Mouse (Mus musculus) inflammation-experienced regulatory T-cells, adult 6 months (primary cell): ENCODE data around the gene Wfdc17. TPM values are rescaled to one million over a fixed set of nuclear protein-coding genes. Genes with fewer than 3 reads are reported as not detected.

Experiments
- ATAC-seq: one replicate; pipeline ENCODE4 v1.8.0; 2017
- polyA plus RNA-seq, 3 experiments: library from polyadenylated mRNA; unstranded; fragments of 100-300 nt; shearing (Covaris generic); gene quantifications; one replicate each; pipeline ENCODE4 v1.2.1; 2017

Gene Wfdc17
- polyA plus RNA-seq, 3 experiments from 2014 or later = 0.90 to 1.9 (median 1.4) TPM

- no peak for ATAC-seq
Measured at GRCm38 (mm10) chr11:83740443-83740991, 36.7 kb downstream of the Wfdc17 start.

GRCm38 (mm10) chr11:83741841-83742240, 38.0 kb downstream of the Wfdc17 start:
- ATAC-seq = no peak

GRCm38 (mm10) chr11:83742731-83743355, 39.1 kb downstream of the Wfdc17 start:
- ATAC-seq = no peak

- ATAC-seq = no peak
Measured at GRCm38 (mm10) chr11:83743525-83743924, 39.7 kb downstream of the Wfdc17 start.

GRCm38 (mm10) chr11:83746152-83746551, 42.4 kb downstream of the Wfdc17 start:
- no peak for ATAC-seq

- ATAC-seq = no peak
Measured at GRCm38 (mm10) chr11:83746681-83747080, 42.9 kb downstream of the Wfdc17 start, which contains the start of gene Wfdc21. Gene Wfdc21, plus strand, starts transcription at chr11:83746940.

- ATAC-seq = no peak
Measured at GRCm38 (mm10) chr11:83747376-83748265, 43.8 kb downstream of the Wfdc17 start.

GRCm38 (mm10) chr11:83753581-83754181, 49.9 kb downstream of the Wfdc17 start, which contains the start of gene Heatr6:
Gene Heatr6, plus strand, starts transcription at chr11:83753696.
- peak; percentile 90 for ATAC-seq

GRCm38 (mm10) chr11:83754227-83754626, 50.4 kb downstream of the Wfdc17 start:
- no peak for ATAC-seq

Other genes with a start within 250 kb of the Wfdc17 start
- gene Mmp28, start 240.9 kb upstream of the Wfdc17 start, polyA plus RNA-seq = not detected
- 10 to 100 TPM; 17.8 to 20.6 (median 19.4) TPM for gene Taf15, start 230.9 kb upstream of the Wfdc17 start, polyA plus RNA-seq
- 1 to 10 TPM in 1 of 3 experiments, under 1 TPM in 1, not detected in 1; 0.24 to 6.5 TPM for gene Heatr9, start 181.8 kb upstream of the Wfdc17 start, polyA plus RNA-seq
- gene Ccl5, start 173.5 kb upstream of the Wfdc17 start, polyA plus RNA-seq = 1,000 to 10,000 TPM in 1 of 3 experiments, 100 to 1,000 TPM in 2; 180 to 6,393 (median 256) TPM
- gene Ccl9, start 125.4 kb upstream of the Wfdc17 start, polyA plus RNA-seq = not detected
- gene Ccl6, start 110.9 kb upstream of the Wfdc17 start, polyA plus RNA-seq = 1 to 10 TPM in 1 of 3 experiments, not detected in 2; 1.3 TPM
- gene Rpl9-ps1, start 58.4 kb upstream of the Wfdc17 start, polyA plus RNA-seq = not detected
- gene Ccl3, start 54.6 kb upstream of the Wfdc17 start, polyA plus RNA-seq = 10 to 100 TPM in 1 of 3 experiments, 1 to 10 TPM in 1, under 1 TPM in 1; 0.75 to 40.0 (median 1.2) TPM
- 100 to 1,000 TPM in 1 of 3 experiments, 1 to 10 TPM in 2; 6.4 to 184 (median 8.0) TPM for gene Ccl4, start 41.4 kb upstream of the Wfdc17 start, polyA plus RNA-seq
- not detected for gene Wfdc18, start 5.0 kb downstream of the Wfdc17 start, polyA plus RNA-seq
- gene Wfdc21, start 42.9 kb downstream of the Wfdc17 start, polyA plus RNA-seq = not detected
- 10 to 100 TPM; 28.7 to 42.7 (median 36.0) TPM for gene Heatr6, start 49.7 kb downstream of the Wfdc17 start, polyA plus RNA-seq
- gene Hnf1b, start 146.1 kb downstream of the Wfdc17 start, polyA plus RNA-seq = not detected
- 10 to 100 TPM; 75.0 to 84.6 (median 81.7) TPM for gene Ddx52, start 238.1 kb downstream of the Wfdc17 start, polyA plus RNA-seq